Mouse (Mus musculus) embryonic fibroblast, embryonic 13.5 days (primary cell): Measurements from ENCODE around the gene Slco4c1.

Source experiments
- CTCF ChIP-seq: IDR thresholded peaks from 2 replicates; pipeline ENCODE4 v1.5.1; 2011; ENCODE audit warnings: mild to moderate bottlenecking, control low read depth, low read length, moderate library complexity, borderline replicate concordance; ENCODE audit not compliant: insufficient read depth
- POLR2A ChIP-seq: IDR thresholded peaks from 2 replicates; pipeline ENCODE4 v1.6.1; 2011; ENCODE audit warnings: low read depth, mild to moderate bottlenecking, control low read depth, low read length, moderate library complexity

- TF ChIP-seq CTCF (no peak), POLR2A (no peak)
Observed at GRCm38 (mm10) chr1:96878572-96878971, 6.6 kb upstream of the Slco4c1 start.
